Mouse (Mus musculus): ENCODE data around the gene Coil. TPM values are rescaled to one million over a fixed set of nuclear protein-coding genes. Genes with fewer than 3 reads are reported as not detected.
A peak's percentile ranks its signal among the peaks of the same experiment; 100 is the strongest.

The Coil gene
- polyA plus RNA-seq, 1 experiment from 2014 or later, result 18.3 TPM

GRCm38 (mm10) chr11:88949802-88950639, 20.0 kb upstream of the Coil start:
- Histone ChIP-seq H3K36me3 (peaks cover 44% of the 10 kb centered on the region), H3K4me2 (no peak overlapping the region), H3K27ac (no peak overlapping the region), H3K4me3 (replicated peaks) (no peak overlapping the region), H3K27me3 (no peaks in the 10 kb centered on the region), H3K9ac (no peak overlapping the region), H3K9me3 (replicated peaks) (no peaks in the 10 kb centered on the region), H3K4me1 (peaks cover 13% of the 10 kb centered on the region)
- no peak for ATAC-seq (replicated peaks; ENCODE audit: low FRiP score)
- 81% methylated on average over 8 of the region's 8 CpGs for WGBS

- Histone ChIP-seq H3K9me3 (replicated peaks) (no peaks in the 10 kb centered on the region), H3K36me3 (peaks cover 38% of the 10 kb centered on the region), H3K4me2 (no peak overlapping the region), H3K9ac (no peak overlapping the region), H3K4me1 (peaks cover 17% of the 10 kb centered on the region), H3K27me3 (no peaks in the 10 kb centered on the region), H3K27ac (no peak overlapping the region), H3K4me3 (replicated peaks) (no peak overlapping the region)
- WGBS, result 86% methylated on average over 13 of the region's 13 CpGs
- no peak for ATAC-seq (replicated peaks; ENCODE audit: low FRiP score)
These were observed 19.3 kb upstream of the Coil start for GRCm38 (mm10) chr11:88950640-88951250.

GRCm38 (mm10) chr11:88951576-88951975, 18.5 kb upstream of the Coil start:
- H3K27me3 ChIP-seq, result no peaks in the 10 kb centered on the region
- H3K9ac ChIP-seq, result no peak overlapping the region
- WGBS, result 96% methylated on average over 2 of the region's 2 CpGs
- H3K4me3 ChIP-seq (replicated peaks), result no peak overlapping the region
- H3K4me2 ChIP-seq, result no peak overlapping the region
- peaks cover 17% of the 10 kb centered on the region for H3K4me1 ChIP-seq
- H3K9me3 ChIP-seq (replicated peaks), result no peaks in the 10 kb centered on the region
- H3K36me3 ChIP-seq, result peaks cover 37% of the 10 kb centered on the region
- ATAC-seq (replicated peaks; ENCODE audit: low FRiP score), result no peak
- H3K27ac ChIP-seq, result no peak overlapping the region

- Histone ChIP-seq H3K27ac (no peak overlapping the region), H3K9ac (no peak overlapping the region), H3K4me2 (no peak overlapping the region), H3K36me3 (peaks cover 33% of the 10 kb centered on the region), H3K4me3 (replicated peaks) (no peak overlapping the region), H3K9me3 (replicated peaks) (no peaks in the 10 kb centered on the region), H3K27me3 (no peaks in the 10 kb centered on the region), H3K4me1 (peaks cover 17% of the 10 kb centered on the region)
- 90% methylated on average over 5 of the region's 5 CpGs for WGBS
- no peak for ATAC-seq (replicated peaks; ENCODE audit: low FRiP score)
These were observed 17.9 kb upstream of the Coil start for GRCm38 (mm10) chr11:88952117-88952516.

- H3K4me2 ChIP-seq, result no peak overlapping the region
- H3K36me3 ChIP-seq, result peaks cover 27% of the 10 kb centered on the region
- no peak overlapping the region for H3K4me3 ChIP-seq (replicated peaks)
- H3K9me3 ChIP-seq (replicated peaks), result no peaks in the 10 kb centered on the region
- H3K4me1 ChIP-seq, result peaks cover 17% of the 10 kb centered on the region
- no peaks in the 10 kb centered on the region for H3K27me3 ChIP-seq
- H3K9ac ChIP-seq, result no peak overlapping the region
- no peak for ATAC-seq (replicated peaks; ENCODE audit: low FRiP score)
- WGBS, result 88% methylated on average over 3 of the region's 3 CpGs
- H3K27ac ChIP-seq, result no peak overlapping the region
These were observed 16.5 kb upstream of the Coil start for GRCm38 (mm10) chr11:88953582-88953981.

GRCm38 (mm10) chr11:88954803-88955202, 15.2 kb upstream of the Coil start:
- Histone ChIP-seq H3K36me3 (peaks cover 22% of the 10 kb centered on the region), H3K9ac (peak overlapping the region; percentile 41), H3K27ac (peak overlapping the region; percentile 85), H3K27me3 (no peaks in the 10 kb centered on the region), H3K4me3 (replicated peaks) (peak overlapping the region; percentile 67), H3K9me3 (replicated peaks) (no peaks in the 10 kb centered on the region), H3K4me2 (peak overlapping the region; percentile 57), H3K4me1 (peaks cover 17% of the 10 kb centered on the region)
- peak; percentile 72; the same call in 1 of the 2 replicates for ATAC-seq (replicated peaks; ENCODE audit: low FRiP score)
- 0% methylated on average over 4 of the region's 4 CpGs for WGBS

- no peaks in the 10 kb centered on the region for H3K27me3 ChIP-seq
- no peaks in the 10 kb centered on the region for H3K9me3 ChIP-seq (replicated peaks)
- peak within 1 kb of the TSS; percentile 67 for H3K4me3 ChIP-seq (replicated peaks)
- peak within 1 kb of the TSS; percentile 57 for H3K4me2 ChIP-seq
- peak within 1 kb of the TSS; percentile 41 for H3K9ac ChIP-seq
- H3K36me3 ChIP-seq, result peaks cover 19% of the 10 kb centered on the region
- 4% methylated on average over 34 of the region's 34 CpGs for WGBS
- ATAC-seq (replicated peaks; ENCODE audit: low FRiP score), result peak; percentile 98
- peak within 1 kb of the TSS; percentile 85 for H3K27ac ChIP-seq
- H3K4me1 ChIP-seq, result peaks cover 17% of the 10 kb centered on the region
These were observed 14.7 kb upstream of the Coil start, which contains the start of gene Scpep1 for GRCm38 (mm10) chr11:88955217-88955969. Gene Scpep1, minus strand, starts transcription at chr11:88955465.

- no peaks in the 10 kb centered on the region for H3K27me3 ChIP-seq
- no peaks in the 10 kb centered on the region for H3K9me3 ChIP-seq (replicated peaks)
- no peak overlapping the region for H3K27ac ChIP-seq
- H3K4me1 ChIP-seq, result peaks cover 14% of the 10 kb centered on the region
- 77% methylated on average over 3 of the region's 3 CpGs for WGBS
- no peak for ATAC-seq (replicated peaks; ENCODE audit: low FRiP score)
- no peak overlapping the region for H3K4me2 ChIP-seq
- H3K4me3 ChIP-seq (replicated peaks), result no peak overlapping the region
- H3K9ac ChIP-seq, result no peak overlapping the region
- no peaks in the 10 kb centered on the region for H3K36me3 ChIP-seq
These were observed 11.2 kb upstream of the Coil start for GRCm38 (mm10) chr11:88958851-88959250.

GRCm38 (mm10) chr11:88966881-88967361, 3.1 kb upstream of the Coil start, which contains the start of gene Elobl:
Gene Elobl, minus strand, starts transcription at chr11:88966931.
- no peak within 1 kb of the TSS for H3K4me3 ChIP-seq (replicated peaks)
- ATAC-seq (replicated peaks; ENCODE audit: low FRiP score), result no peak
- H3K27me3 ChIP-seq, result no peaks in the 10 kb centered on the region
- H3K36me3 ChIP-seq, result no peaks in the 10 kb centered on the region
- no peak within 1 kb of the TSS for H3K27ac ChIP-seq
- H3K9me3 ChIP-seq (replicated peaks), result no peaks in the 10 kb centered on the region
- H3K4me2 ChIP-seq, result no peak within 1 kb of the TSS
- no peak within 1 kb of the TSS for H3K9ac ChIP-seq
- no peaks in the 10 kb centered on the region for H3K4me1 ChIP-seq
- 88% methylated on average over 3 of the region's 3 CpGs for WGBS

GRCm38 (mm10) chr11:88973776-88974701, 4.0 kb downstream of the Coil start:
- Histone ChIP-seq H3K9me3 (replicated peaks) (no peaks in the 10 kb centered on the region), H3K27me3 (no peaks in the 10 kb centered on the region), H3K27ac (peak overlapping the region; percentile 84), H3K4me1 (peaks cover 14% of the 10 kb centered on the region), H3K4me2 (peak overlapping the region; percentile 75), H3K9ac (peak overlapping the region; percentile 70), H3K36me3 (no peaks in the 10 kb centered on the region), H3K4me3 (replicated peaks) (peak overlapping the region; percentile 68)
- 1% methylated on average over 61 of the region's 62 CpGs for WGBS
- peak; percentile 89 for ATAC-seq (replicated peaks; ENCODE audit: low FRiP score)

GRCm38 (mm10) chr11:88976320-88976719, 6.3 kb downstream of the Coil start:
- H3K4me3 ChIP-seq (replicated peaks), result no peak overlapping the region
- ATAC-seq (replicated peaks; ENCODE audit: low FRiP score), result no peak
- peaks cover 14% of the 10 kb centered on the region for H3K4me1 ChIP-seq
- H3K4me2 ChIP-seq, result no peak overlapping the region
- no peaks in the 10 kb centered on the region for H3K9me3 ChIP-seq (replicated peaks)
- H3K27me3 ChIP-seq, result no peaks in the 10 kb centered on the region
- H3K36me3 ChIP-seq, result 0 out of 2 replicates have a peak, but pooled peaks cover 5% of the 10 kb centered on the region
- H3K9ac ChIP-seq, result no peak overlapping the region
- H3K27ac ChIP-seq, result no peak overlapping the region
- 93% methylated on average over 2 of the region's 2 CpGs for WGBS

Data from kidney, embryonic 15.5 days (tissue).